Mouse (Mus musculus) gastrocnemius, adult 8-10 months (tissue): Measurements from ENCODE around the gene Arl2. TPM values are rescaled to one million over a fixed set of nuclear protein-coding genes. Genes with fewer than 3 reads are reported as not detected.

Source experiments
- total RNA-seq, 4 experiments: library from RNA; stranded (reverse); gene quantifications; 2 replicates each; pipeline ENCODE4 v1.2.4; 2022

The Arl2 gene
- total RNA-seq, 4 experiments from 2014 or later, result 68.5 to 81.8 (median 69.9) TPM

Other genes with a start within 250 kb of the Arl2 start
- gene Tigd3, start 247.4 kb downstream of the Arl2 start, total RNA-seq, result under 1 TPM; 0.12 to 0.34 (median 0.26) TPM
- 10 to 100 TPM; 70.5 to 97.8 (median 77.4) TPM for gene Dpf2, start 228.5 kb downstream of the Arl2 start, total RNA-seq
- gene Cdc42ep2, start 216.7 kb downstream of the Arl2 start, total RNA-seq, result 1 to 10 TPM; 8.6 to 9.9 (median 8.7) TPM
- gene Pola2, start 177.3 kb downstream of the Arl2 start, total RNA-seq, result 1 to 10 TPM; 4.5 to 9.4 (median 7.2) TPM
- not detected for gene Slc22a20, start 155.4 kb downstream of the Arl2 start, total RNA-seq
- 100 to 1,000 TPM in 1 of 4 experiments, 10 to 100 TPM in 3; 85.0 to 113 (median 89.0) TPM for gene Capn1, start 125.7 kb downstream of the Arl2 start, total RNA-seq
- 10 to 100 TPM; 14.5 to 19.6 (median 18.7) TPM for gene Syvn1, start 95.0 kb downstream of the Arl2 start, total RNA-seq
- gene Mrpl49, start 83.8 kb downstream of the Arl2 start, total RNA-seq, result 10 to 100 TPM; 21.2 to 23.0 (median 22.3) TPM
- 100 to 1,000 TPM; 428 to 532 (median 479) TPM for gene Fau, start 83.7 kb downstream of the Arl2 start, total RNA-seq
- gene Znhit2, start 80.4 kb downstream of the Arl2 start, total RNA-seq, result 10 to 100 TPM; 10.2 to 11.3 (median 11.0) TPM
- gene Tm7sf2, start 73.2 kb downstream of the Arl2 start, total RNA-seq, result 1 to 10 TPM; 2.5 to 5.5 (median 4.0) TPM
- 10 to 100 TPM; 17.0 to 23.5 (median 20.4) TPM for gene Vps51, start 64.3 kb downstream of the Arl2 start, total RNA-seq
- gene Tmem262, start 61.5 kb downstream of the Arl2 start, total RNA-seq, result not detected
- not detected for gene Gm28374, start 59.3 kb downstream of the Arl2 start, total RNA-seq
- gene Zfpl1, start 56.6 kb downstream of the Arl2 start, total RNA-seq, result 10 to 100 TPM; 11.0 to 15.0 (median 11.7) TPM
- gene Cdca5, start 56.6 kb downstream of the Arl2 start, total RNA-seq, result not detected
- gene AC131692.1, start 47.1 kb downstream of the Arl2 start, total RNA-seq, result not detected
- not detected for gene Naaladl1, start 35.8 kb downstream of the Arl2 start, total RNA-seq
- gene Sac3d1, start 22.9 kb downstream of the Arl2 start, total RNA-seq, result 10 to 100 TPM in 3 of 4 experiments, 1 to 10 TPM in 1; 8.8 to 11.4 (median 11.3) TPM
- 10 to 100 TPM in 2 of 4 experiments, 1 to 10 TPM in 2; 8.0 to 10.9 (median 9.7) TPM for gene Snx15, start 13.2 kb downstream of the Arl2 start, total RNA-seq
- gene Batf2, start 565 bp downstream of the Arl2 start, total RNA-seq, result under 1 TPM; 0.24 to 0.44 (median 0.41) TPM
- gene Majin, start 42.8 kb upstream of the Arl2 start, total RNA-seq, result not detected
- gene Gpha2, start 84.8 kb upstream of the Arl2 start, total RNA-seq, result not detected
- gene Ppp2r5b, start 94.3 kb upstream of the Arl2 start, total RNA-seq, result 10 to 100 TPM; 34.2 to 39.2 (median 36.4) TPM
- 10 to 100 TPM; 16.5 to 18.9 (median 18.6) TPM for gene Atg2a, start 100.1 kb upstream of the Arl2 start, total RNA-seq
- gene Ehd1, start 135.2 kb upstream of the Arl2 start, total RNA-seq, result 10 to 100 TPM; 24.1 to 29.2 (median 26.5) TPM
- gene Cdc42bpg, start 164.9 kb upstream of the Arl2 start, total RNA-seq, result 10 to 100 TPM in 1 of 4 experiments, 1 to 10 TPM in 3; 7.6 to 11.5 (median 8.5) TPM
- 1 to 10 TPM; 5.3 to 7.9 (median 6.3) TPM for gene Men1, start 193.4 kb upstream of the Arl2 start, total RNA-seq
- gene Map4k2, start 199.6 kb upstream of the Arl2 start, total RNA-seq, result 10 to 100 TPM in 1 of 4 experiments, 1 to 10 TPM in 3; 6.9 to 10.7 (median 8.0) TPM
- gene Sf1, start 222.1 kb upstream of the Arl2 start, total RNA-seq, result 10 to 100 TPM; 69.0 to 88.0 (median 73.8) TPM
- 1,000 to 10,000 TPM; 8,302 to 9,332 (median 8,668) TPM for gene Pygm, start 242.9 kb upstream of the Arl2 start, total RNA-seq